Mouse (Mus musculus): Measurements from ENCODE around the gene Zdhhc5.

DNA sequence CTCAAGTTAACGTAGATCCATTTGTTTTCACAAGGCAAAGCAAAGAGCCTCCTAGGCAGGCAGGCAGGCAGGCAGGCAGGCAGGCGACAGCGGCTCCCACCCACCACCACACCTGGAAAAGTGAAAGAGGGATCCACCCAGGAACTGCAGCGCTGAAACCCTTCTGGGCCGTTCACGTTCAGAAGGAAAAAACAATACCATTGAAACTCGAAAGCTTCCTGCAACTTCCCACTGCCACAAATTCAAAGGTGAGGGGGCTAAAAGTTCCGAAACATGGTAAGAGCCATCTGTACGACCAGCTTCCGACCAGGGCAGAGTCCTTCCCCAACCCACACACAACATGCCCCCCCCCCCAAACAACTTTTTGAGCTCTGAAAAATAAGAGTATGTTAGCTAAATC is 65.3 kb downstream of the Zdhhc5 start:
- TF ChIP-seq EP300 (IDR thresholded peaks at IDR 0.05; ENCODE audit: low read depth) (no peak), CTCF (IDR thresholded peaks at IDR 0.05; ENCODE audit: low read depth) (no peak)

Measured in liver, postnatal 0 days (tissue).